Mouse (Mus musculus): Measurements from ENCODE around the gene C1qtnf3. TPM values are rescaled to one million over a fixed set of nuclear protein-coding genes. Genes with fewer than 3 reads are reported as not detected.

The C1qtnf3 gene
- polyA plus RNA-seq, 1 experiment from 2014 or later: 61.6 TPM

Other genes with a start within 250 kb of the C1qtnf3 start
- gene Rai14, start 237.7 kb upstream of the C1qtnf3 start, polyA plus RNA-seq (2014; fragmentation: Nextera tagmentation; extraction: Ambion mirVana): 84.2 and 87.0 TPM in 2 replicates
- 13.0 and 16.2 TPM in 2 replicates for gene Amacr, start 29.4 kb downstream of the C1qtnf3 start, polyA plus RNA-seq (2014; fragmentation: Nextera tagmentation; extraction: Ambion mirVana)
- gene Slc45a2, start 48.4 kb downstream of the C1qtnf3 start, polyA plus RNA-seq (2014; fragmentation: Nextera tagmentation; extraction: Ambion mirVana): 0.09 and 0.15 TPM in 2 replicates
- gene Rxfp3, start 85.7 kb downstream of the C1qtnf3 start, polyA plus RNA-seq (2014; fragmentation: Nextera tagmentation; extraction: Ambion mirVana): 1.7 and 2.0 TPM in 2 replicates
- 1.6 and 2.2 TPM in 2 replicates for gene Adamts12, start 112.5 kb downstream of the C1qtnf3 start, polyA plus RNA-seq (2014; fragmentation: Nextera tagmentation; extraction: Ambion mirVana)

Measured in neural tube, embryonic 11.5 days (tissue).